20 mouse cellular contexts compared by ENCODE assay signal in genomic region chr7:83742690-83743089, GRCm38 (mm10). TPM values are rescaled to one million over a fixed set of nuclear protein-coding genes. Genes with fewer than 3 reads are reported as not detected.
DNase-seq lines count a peak whose midpoint lies in the region; ATAC-seq lines count a peak whose summit lies in the region.
"Had no signal": no experiment of that assay in that cellular context is flagged by ENCODE, and none has a peak within 500 bp of the region (broad histone marks: within the 10 kb centered on the region; RNA-seq: fewer than 3 reads in every experiment).

No protein-coding gene starts in this region.

- H3K36me3 ChIP-seq in intestine, embryonic 14.5 days (ENCODE audit: control insufficient read depth, insufficient read depth, low read length) = no peaks in the 10 kb centered on the region
- H3K36me3 ChIP-seq in intestine, embryonic 16.5 days (ENCODE audit: control insufficient read depth, insufficient read depth, low read length) = no peaks in the 10 kb centered on the region
- H3K36me3 ChIP-seq: embryonic facial prominence, embryonic 13.5 days; forebrain, embryonic 12.5 days; heart, embryonic 13.5 days; hindbrain, embryonic 12.5 days had no signal

- H3K9me3 ChIP-seq in intestine, embryonic 14.5 days (ENCODE audit: control insufficient read depth, low read length) = no peaks in the 10 kb centered on the region
- no peaks in the 10 kb centered on the region for H3K9me3 ChIP-seq in intestine, embryonic 16.5 days (ENCODE audit: control insufficient read depth, low read length)
- H3K9me3 ChIP-seq: embryonic facial prominence, embryonic 13.5 days; forebrain, embryonic 12.5 days; heart, embryonic 13.5 days; hindbrain, embryonic 12.5 days had no signal

- no peak overlapping the region for H3K27ac ChIP-seq in intestine, embryonic 14.5 days (ENCODE audit: low read depth)
- no peak overlapping the region for H3K27ac ChIP-seq in intestine, embryonic 16.5 days (ENCODE audit: low read length)
- H3K27ac ChIP-seq: embryonic facial prominence, embryonic 13.5 days; forebrain, embryonic 12.5 days; heart, embryonic 13.5 days; hindbrain, embryonic 12.5 days had no signal

- no peaks in the 10 kb centered on the region for H3K27me3 ChIP-seq in intestine, embryonic 14.5 days (replicated peaks; ENCODE audit: control insufficient read depth, insufficient read depth, low read length)
- no peaks in the 10 kb centered on the region for H3K27me3 ChIP-seq in intestine, embryonic 16.5 days (replicated peaks; ENCODE audit: control insufficient read depth, insufficient read depth, low read length)
- H3K27me3 ChIP-seq: CH12.LX; embryonic facial prominence, embryonic 13.5 days; forebrain, embryonic 12.5 days; heart, embryonic 13.5 days; hindbrain, embryonic 12.5 days had no signal

- H3K9ac ChIP-seq in intestine, embryonic 14.5 days (ENCODE audit: low read length) = no peak overlapping the region
- no peak overlapping the region for H3K9ac ChIP-seq in intestine, embryonic 16.5 days (ENCODE audit: low read depth, low read length)
- H3K9ac ChIP-seq: embryonic facial prominence, embryonic 13.5 days; forebrain, embryonic 12.5 days; heart, embryonic 13.5 days; hindbrain, embryonic 12.5 days had no signal

- H3K4me2 ChIP-seq in intestine, embryonic 14.5 days (ENCODE audit: low read length) = no peak overlapping the region
- H3K4me2 ChIP-seq in intestine, embryonic 16.5 days (ENCODE audit: low read depth, low read length) = no peak overlapping the region
- H3K4me2 ChIP-seq: embryonic facial prominence, embryonic 13.5 days; forebrain, embryonic 12.5 days; heart, embryonic 13.5 days; hindbrain, embryonic 12.5 days had no signal

- no peak overlapping the region for H3K4me3 ChIP-seq in intestine, embryonic 14.5 days (ENCODE audit: low read depth, low read length)
- H3K4me3 ChIP-seq in intestine, embryonic 16.5 days (ENCODE audit: low read length) = no peak overlapping the region
- H3K4me3 ChIP-seq: embryonic facial prominence, embryonic 13.5 days; forebrain, embryonic 12.5 days; heart, embryonic 13.5 days; hindbrain, embryonic 12.5 days had no signal

- peak; percentile 31 for DNase-seq in intestine, embryonic 14.5 days (ENCODE audit: low spot score)
- DNase-seq in CD4-positive helper T cell, adult 2 months (ENCODE audit: low read depth, low spot score) = peak; percentile 57
- DNase-seq in NIH3T3 (ENCODE audit: low read depth) = peak; percentile 15
- DNase-seq in naive thymus-derived CD4-positive, alpha-beta T cell, adult 2 months (ENCODE audit: low read depth) = peak; percentile 5
- DNase-seq in urinary bladder, postnatal 25 days (ENCODE audit: low spot score) = no peak
- DNase-seq in lung, postnatal 10 days = no peak
- DNase-seq: adrenal gland, adult 8-10 months; adrenal gland, postnatal 36 days; cerebellum, adult 8-10 months; gastrocnemius, postnatal 25 days; heart, postnatal 4 days had no signal

- no peak for ATAC-seq in intestine, embryonic 14.5 days (replicated peaks; ENCODE audit: low FRiP score, low TSS enrichment, low read depth)
- ATAC-seq in intestine, embryonic 16.5 days = no peak
- ATAC-seq: forebrain, embryonic 16.5 days; hindbrain, embryonic 16.5 days; intestine, postnatal 0 days had no signal

- WGBS in intestine, embryonic 14.5 days = 50% methylated on average over 3 of the region's 3 CpGs
- WGBS in intestine, embryonic 16.5 days = 52% methylated on average over 3 of the region's 3 CpGs

- H3K4me1 ChIP-seq in intestine, embryonic 14.5 days (replicated peaks; ENCODE audit: control insufficient read depth, insufficient read depth, low read length) = peaks cover 18% of the 10 kb centered on the region
- peaks cover 8% of the 10 kb centered on the region; the same call in 1 of the 2 replicates for H3K4me1 ChIP-seq in intestine, embryonic 16.5 days (ENCODE audit: control insufficient read depth, insufficient read depth, low read length)

RNA-seq across cellular contexts. Expression of gene Il16, which starts 2.8 kb away (rescaled TPM):
- 3.4 and 3.7 TPM in 2 replicates for polyA plus RNA-seq in intestine, embryonic 14.5 days (2014; fragmentation: Nextera tagmentation; extraction: Ambion mirVana)
- polyA plus RNA-seq in intestine, embryonic 16.5 days (2015; fragmentation: Nextera tagmentation; extraction: Ambion mirVana) = 4.3 and 4.9 TPM in 2 replicates

RNA-seq across cellular contexts. Expression of gene Cfap161, which starts 52.0 kb away (rescaled TPM):
- 0.17 and 0.45 TPM in 2 replicates for polyA plus RNA-seq in intestine, embryonic 14.5 days (2014; fragmentation: Nextera tagmentation; extraction: Ambion mirVana)
- polyA plus RNA-seq in intestine, embryonic 16.5 days (2015; fragmentation: Nextera tagmentation; extraction: Ambion mirVana) = 0.13 TPM in 1 of 2 replicates, not detected in the other
- polyA plus RNA-seq: intestine, postnatal 0 days had no signal

Comparison
In these comparisons a context has a peak if more than half of its experiments do, and no peak if none do; other contexts are left out.
1. DNase-seq: peak in intestine, embryonic 14.5 days (single experiment), CD4-positive helper T cell, adult 2 months (single experiment), NIH3T3 (single experiment) and naive thymus-derived CD4-positive, alpha-beta T cell, adult 2 months (single experiment); none in urinary bladder, postnatal 25 days (single experiment) and lung, postnatal 10 days (single experiment).